Mouse (Mus musculus) intestine, embryonic 14.5 days (tissue): ENCODE results near the gene Vamp3. TPM values are rescaled to one million over a fixed set of nuclear protein-coding genes. Genes with fewer than 3 reads are reported as not detected.
A peak's percentile ranks its signal among the peaks of the same experiment; 100 is the strongest.
"Not testable (repeated sequence)": the region's sequence is repeated elsewhere in the genome, so short reads cannot be mapped to it uniquely, and the experiment has no call there.

Experiments
- ATAC-seq: fragments of 200-750 bp; cut with Nextera tagmentation; replicated peaks from 2 replicates; pipeline ENCODE4 v1.8.0; 2017; ENCODE audit warnings: low read depth, moderate number of reproducible peaks, moderate TSS enrichment, moderate library complexity; ENCODE audit not compliant: low FRiP score, low TSS enrichment
- DNase-seq: peaks from one replicate; pipeline ENCODE4 v3.0.0-alpha.2; 2018; ENCODE audit warnings: low spot score
- H3K27ac ChIP-seq: fragments of 300-500 bp; sonication (generic); 2 replicates; pipeline ENCODE4 v1.5.1; 2014; ENCODE audit warnings: low read depth, mild to moderate bottlenecking, control low read depth
- H3K27me3 ChIP-seq: fragments of 300-500 bp; sonication (generic); replicated peaks from 2 replicates; pipeline ENCODE4 v1.6.1; 2014; ENCODE audit warnings: low read length, control low read depth; ENCODE audit not compliant: control insufficient read depth, insufficient read depth
- H3K36me3 ChIP-seq: fragments of 300-500 bp; sonication (generic); 2 replicates; pipeline ENCODE4 v1.6.1; 2014; ENCODE audit warnings: low read length, control low read depth; ENCODE audit not compliant: control insufficient read depth, insufficient read depth
- H3K4me1 ChIP-seq: fragments of 300-500 bp; sonication (generic); replicated peaks from 2 replicates; pipeline ENCODE4 v1.6.1; 2014; ENCODE audit warnings: low read length, control low read depth, mixed read lengths; ENCODE audit not compliant: control insufficient read depth, insufficient read depth
- H3K4me2 ChIP-seq: fragments of 300-500 bp; sonication (generic); 2 replicates; pipeline ENCODE4 v1.6.1; 2014; ENCODE audit warnings: low read length
- H3K4me3 ChIP-seq: fragments of 300-500 bp; sonication (generic); 2 replicates; pipeline ENCODE4 v1.5.1; 2014; ENCODE audit warnings: low read depth, low read length, control low read depth, mixed read lengths
- H3K9ac ChIP-seq: fragments of 300-500 bp; sonication (generic); 2 replicates; pipeline ENCODE4 v1.6.1; 2014; ENCODE audit warnings: mild to moderate bottlenecking, low read length
- H3K9me3 ChIP-seq: fragments of 300-500 bp; sonication (generic); 2 replicates; pipeline ENCODE4 v1.6.1; 2016; ENCODE audit warnings: low read length, control low read depth; ENCODE audit not compliant: control insufficient read depth
- WGBS: fragments of 180-500 bp; shearing (Covaris S2); extraction: QIAGEN DNeasy Blood & Tissue Kit; methylation state at CpG from one replicate; pipeline ENCODE4 v1.1.7; 2014; 5-methylcytosine and 5-hydroxymethylcytosine counted together
- polyA plus RNA-seq: library from polyadenylated mRNA; unstranded; fragments of >200 nt; fragmentation: Nextera tagmentation; extraction: Ambion mirVana; gene quantifications from 2 replicates; pipeline ENCODE4 v1.2.1, GENCODE M21; 2014

Gene Vamp3
- polyA plus RNA-seq, 1 experiment from 2014 or later, result 71.5 TPM

DNA sequence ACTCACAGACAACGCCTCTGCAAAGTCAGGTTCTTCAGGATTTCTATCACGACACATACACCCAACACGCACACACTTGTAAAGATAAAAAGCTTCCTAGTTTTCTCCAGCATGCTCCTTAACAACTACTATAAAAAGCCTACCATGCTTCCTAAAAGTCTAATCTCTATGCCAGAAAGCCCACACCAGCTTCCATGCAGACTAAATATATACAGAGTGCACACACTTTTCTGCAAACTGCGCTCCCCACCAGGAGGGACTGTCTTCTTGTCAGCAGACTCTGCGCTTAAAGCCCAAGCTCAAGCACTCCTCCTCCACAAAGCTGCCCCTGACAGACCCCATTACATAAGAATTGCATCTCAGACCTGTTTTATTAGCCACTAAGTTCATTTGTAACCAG, 16.3 kb downstream of the Vamp3 start:
- Histone ChIP-seq H3K4me1 (peaks cover 3% of the 10 kb centered on the region; the same call in 1 of the 2 replicates), H3K9ac (no peak overlapping the region), H3K27me3 (no peaks in the 10 kb centered on the region), H3K27ac (no peak overlapping the region), H3K4me2 (no peak overlapping the region), H3K9me3 (no peaks in the 10 kb centered on the region), H3K36me3 (no peaks in the 10 kb centered on the region), H3K4me3 (no peak overlapping the region)
- ATAC-seq (no peak), DNase-seq (no peak)
- WGBS, result 77% methylated on average over 5 of the region's 5 CpGs

DNA sequence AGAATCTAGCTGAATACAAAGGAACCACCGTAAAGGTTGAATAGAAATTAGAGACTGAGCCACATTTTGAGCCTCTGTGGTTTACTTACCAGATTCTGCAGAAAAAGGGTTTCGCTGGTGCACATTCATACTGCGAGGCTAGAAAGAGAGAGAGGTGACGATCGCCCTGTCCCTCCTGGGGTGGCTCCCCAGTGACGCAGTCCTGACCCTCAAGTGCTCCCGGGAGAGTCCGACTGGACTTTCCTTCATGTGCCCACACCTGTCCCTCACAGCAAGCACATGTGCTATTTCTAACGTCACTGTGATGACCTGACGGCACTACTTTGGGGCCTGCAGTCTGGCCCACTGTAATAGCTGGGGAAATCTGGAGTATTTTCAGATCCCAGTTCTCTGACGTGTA, 20.0 kb downstream of the Vamp3 start:
- H3K27me3 ChIP-seq, result no peaks in the 10 kb centered on the region
- no peak overlapping the region for H3K4me3 ChIP-seq
- ATAC-seq, result no peak
- H3K9ac ChIP-seq, result no peak overlapping the region
- H3K9me3 ChIP-seq, result no peaks in the 10 kb centered on the region
- WGBS, result 91% methylated on average over 11 of the region's 11 CpGs
- H3K4me1 ChIP-seq, result no peaks in the 10 kb centered on the region
- no peaks in the 10 kb centered on the region for H3K36me3 ChIP-seq
- H3K4me2 ChIP-seq, result no peak overlapping the region
- DNase-seq, result no peak
- no peak overlapping the region for H3K27ac ChIP-seq

DNA sequence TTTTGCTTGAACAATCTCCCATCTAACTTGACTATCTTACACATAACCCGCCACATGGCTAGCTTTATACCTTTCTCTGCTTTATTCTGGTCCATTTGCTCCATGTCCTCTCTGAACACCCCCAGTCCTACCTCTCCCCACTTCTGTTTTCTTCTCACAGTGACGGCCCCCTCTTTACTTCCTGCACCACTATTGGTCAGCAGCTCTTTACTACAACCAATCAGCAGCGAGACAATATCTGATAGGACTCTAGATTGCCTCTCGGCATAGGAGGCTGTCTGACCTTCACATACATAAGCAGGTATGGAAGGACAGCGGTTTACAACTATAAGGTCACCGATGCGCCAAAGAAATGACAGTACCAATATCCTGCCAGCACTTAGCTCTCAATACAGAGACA, 21.2 kb downstream of the Vamp3 start:
- Histone ChIP-seq H3K4me3 (no peak overlapping the region), H3K9ac (no peak overlapping the region), H3K4me2 (no peak overlapping the region), H3K4me1 (no peaks in the 10 kb centered on the region), H3K9me3 (no peaks in the 10 kb centered on the region), H3K36me3 (no peaks in the 10 kb centered on the region), H3K27ac (no peak overlapping the region), H3K27me3 (no peaks in the 10 kb centered on the region)
- 88% methylated on average over 7 of the region's 7 CpGs for WGBS
- DNase-seq (no peak), ATAC-seq (no peak)

DNA sequence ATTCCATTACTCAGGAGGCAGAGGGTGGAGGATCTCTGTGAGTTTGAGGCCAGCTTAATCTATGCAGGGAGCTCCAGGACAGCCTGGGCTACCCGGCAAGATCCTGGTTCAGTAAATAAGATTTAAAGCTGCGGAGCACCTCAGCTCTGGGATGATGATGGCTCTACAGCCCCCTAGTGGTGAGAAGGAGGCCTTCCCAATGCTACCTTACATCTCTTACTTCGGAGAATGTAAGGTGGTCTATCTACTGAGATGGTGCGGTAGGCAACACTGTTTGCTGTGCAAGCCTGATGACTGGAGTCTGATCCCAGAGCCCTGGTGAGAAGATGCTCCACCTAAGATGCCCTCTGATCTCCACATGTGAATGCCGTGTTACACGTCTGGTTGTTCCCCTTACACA, 30.8 kb downstream of the Vamp3 start:
- H3K9me3 ChIP-seq, result no peaks in the 10 kb centered on the region
- no peak overlapping the region for H3K9ac ChIP-seq
- 0 out of 2 replicates have a peak, but pooled peaks have one; percentile 27 for ATAC-seq
- 45% methylated on average over 6 of the region's 6 CpGs for WGBS
- H3K27ac ChIP-seq, result no peak overlapping the region
- no peak overlapping the region for H3K4me3 ChIP-seq
- no peaks in the 10 kb centered on the region for H3K36me3 ChIP-seq
- no peaks in the 10 kb centered on the region for H3K4me1 ChIP-seq
- H3K4me2 ChIP-seq, result no peak overlapping the region
- no peaks in the 10 kb centered on the region for H3K27me3 ChIP-seq
- no peak for DNase-seq

DNA sequence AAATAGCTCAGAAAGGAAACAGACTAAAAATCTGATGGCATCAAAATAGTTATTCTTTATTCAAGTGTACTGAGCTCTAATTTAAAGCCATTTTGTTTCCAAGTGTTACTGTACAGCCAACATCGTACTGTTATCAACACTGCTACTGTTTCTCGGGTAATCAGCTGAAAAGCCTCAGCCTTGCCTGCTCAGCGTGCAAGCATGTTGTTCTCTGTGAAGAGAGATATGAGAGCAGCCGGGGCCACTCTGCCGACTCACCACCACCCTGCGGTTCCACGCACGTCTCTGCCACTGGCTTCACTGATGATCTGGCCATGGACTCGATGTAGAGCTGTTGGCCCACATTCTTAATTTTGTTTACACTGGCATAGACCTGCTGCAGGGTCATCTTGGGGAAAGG, 33.6 kb downstream of the Vamp3 start:
- no peak overlapping the region for H3K27ac ChIP-seq
- DNase-seq (no peak), ATAC-seq (no peak)
- no peak overlapping the region for H3K4me3 ChIP-seq
- no peaks in the 10 kb centered on the region for H3K36me3 ChIP-seq
- WGBS, result 88% methylated on average over 9 of the region's 9 CpGs
- no peaks in the 10 kb centered on the region for H3K27me3 ChIP-seq
- 0 out of 2 replicates have a peak, but pooled peaks cover 8% of the 10 kb centered on the region for H3K4me1 ChIP-seq
- no peaks in the 10 kb centered on the region for H3K9me3 ChIP-seq
- H3K4me2 ChIP-seq, result no peak overlapping the region
- no peak overlapping the region for H3K9ac ChIP-seq

DNA sequence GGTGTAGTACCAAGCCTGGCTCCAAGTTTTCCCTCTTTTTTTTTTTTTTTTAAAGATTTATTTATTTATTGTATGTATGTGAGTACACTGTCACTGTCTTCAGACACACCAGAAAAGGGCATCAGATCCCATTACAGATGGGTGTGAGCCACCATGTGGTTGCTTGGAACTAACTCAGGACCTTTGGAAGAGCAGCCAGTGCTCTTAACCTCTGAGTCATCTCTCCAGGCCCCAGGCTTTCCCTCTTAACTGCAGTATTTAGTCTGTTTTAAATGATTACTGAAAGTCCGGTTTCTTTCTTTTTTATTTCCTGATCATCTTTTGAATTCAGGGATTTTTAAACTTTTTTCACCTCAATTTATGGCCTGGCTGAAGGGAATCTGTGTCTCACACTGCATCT, 40.4 kb downstream of the Vamp3 start:
- H3K4me1 ChIP-seq, H3K27me3 ChIP-seq, H3K27ac ChIP-seq, H3K4me2 ChIP-seq, DNase-seq, H3K9me3 ChIP-seq, ATAC-seq, H3K4me3 ChIP-seq, H3K9ac ChIP-seq: not testable (repeated sequence)
- H3K36me3 ChIP-seq, result peaks cover 10% of the 10 kb centered on the region; the same call in 1 of the 2 replicates
- whole genome bisulfite sequencing, result 89% methylated on average over 1 of the region's 1 CpGs

DNA sequence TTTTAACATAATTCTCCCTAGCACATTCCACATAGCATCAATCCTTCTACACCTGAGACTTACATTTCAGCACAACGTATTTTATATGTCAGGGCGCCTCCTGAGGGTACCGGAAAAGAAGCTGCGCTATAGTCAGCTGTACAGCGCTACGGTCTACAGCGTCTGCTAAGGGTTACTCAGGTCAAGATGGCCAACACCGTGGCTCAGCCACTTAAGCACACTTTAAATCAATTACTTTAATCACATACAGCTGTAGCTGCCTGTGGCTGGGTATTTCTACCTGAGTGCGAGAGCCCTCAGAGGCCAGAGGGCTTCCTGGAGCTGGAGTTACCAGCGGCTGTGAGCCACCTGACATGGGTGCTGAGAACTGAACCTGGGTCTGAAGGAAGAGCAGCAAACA, 41.8 kb downstream of the Vamp3 start:
- H3K27me3 ChIP-seq, result no peaks in the 10 kb centered on the region
- 0 out of 2 replicates have a peak, but pooled peaks cover 8% of the 10 kb centered on the region for H3K4me1 ChIP-seq
- 82% methylated on average over 10 of the region's 10 CpGs for WGBS
- no peak overlapping the region for H3K27ac ChIP-seq
- H3K4me3 ChIP-seq, result no peak overlapping the region
- DNase-seq (no peak), ATAC-seq (no peak)
- H3K4me2 ChIP-seq, result no peak overlapping the region
- H3K36me3 ChIP-seq, result peaks cover 10% of the 10 kb centered on the region; the same call in 1 of the 2 replicates
- no peak overlapping the region for H3K9ac ChIP-seq
- no peaks in the 10 kb centered on the region for H3K9me3 ChIP-seq

DNA sequence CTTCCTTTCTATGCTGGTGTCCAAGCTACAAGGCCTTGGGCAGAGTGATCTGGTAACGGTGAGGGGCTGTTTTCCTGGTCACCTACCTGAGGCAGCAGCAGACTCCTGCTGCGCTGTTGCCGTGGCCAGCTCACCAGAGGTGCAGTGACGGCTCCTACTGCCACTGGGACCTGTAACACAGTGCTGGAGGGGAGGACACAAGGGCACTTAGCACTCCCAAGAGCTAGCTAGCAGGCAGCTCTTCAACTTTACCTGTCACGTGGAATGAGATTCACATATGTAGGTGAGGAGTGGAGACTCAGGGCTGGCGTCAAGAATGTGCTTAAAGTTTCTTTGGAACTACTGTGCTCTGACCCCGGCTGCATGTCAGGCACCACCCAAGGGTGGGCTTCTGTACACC, 47.4 kb downstream of the Vamp3 start:
- 88% methylated on average over 7 of the region's 7 CpGs for WGBS
- ATAC-seq, result no peak

DNA sequence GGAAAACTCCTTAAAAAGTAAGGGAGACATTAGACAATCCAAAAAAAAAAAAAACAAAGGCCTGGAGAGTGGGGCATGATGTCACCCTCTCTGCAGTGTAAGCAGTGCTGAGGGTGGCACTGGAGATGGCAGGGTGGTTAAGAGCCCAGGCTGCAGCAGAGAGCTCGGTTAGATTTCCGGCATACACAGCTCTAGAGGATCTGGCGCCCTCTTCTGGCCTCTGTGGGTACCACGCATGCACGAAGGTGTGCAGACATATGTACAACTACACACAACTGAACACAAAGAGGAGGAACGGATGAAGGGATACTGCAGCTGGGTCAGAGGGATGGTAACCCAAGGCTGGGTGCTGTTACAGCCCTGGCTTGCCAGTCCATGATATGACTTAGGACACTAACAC, 50.8 kb downstream of the Vamp3 start:
- Histone ChIP-seq H3K4me3 (no peak overlapping the region), H3K36me3 (peaks cover 7% of the 10 kb centered on the region; the same call in 1 of the 2 replicates)

More for the DNA sequence above, 47.4 kb downstream of the Vamp3 start:
- H3K27me3 ChIP-seq, result no peaks in the 10 kb centered on the region
- H3K4me2 ChIP-seq, result no peak overlapping the region
- peaks cover 4% of the 10 kb centered on the region; the same call in 1 of the 2 replicates for H3K36me3 ChIP-seq
- H3K9me3 ChIP-seq, result no peaks in the 10 kb centered on the region
- H3K27ac ChIP-seq, result no peak overlapping the region
- no peak overlapping the region for H3K9ac ChIP-seq
- no peak overlapping the region for H3K4me3 ChIP-seq
- DNase-seq, result no peak
- H3K4me1 ChIP-seq, result no peaks in the 10 kb centered on the region

More for the DNA sequence above, 50.8 kb downstream of the Vamp3 start:
- Histone ChIP-seq H3K27me3 (no peaks in the 10 kb centered on the region), H3K4me2 (no peak overlapping the region), H3K4me1 (no peaks in the 10 kb centered on the region), H3K27ac (no peak overlapping the region), H3K9ac (no peak overlapping the region), H3K9me3 (no peaks in the 10 kb centered on the region)
- DNase-seq (peak; percentile 63), ATAC-seq (no peak)
- 58% methylated on average over 6 of the region's 6 CpGs for WGBS
